Comparison of ENCODE assay signal across 12 mouse cellular contexts in the genomic region with DNA sequence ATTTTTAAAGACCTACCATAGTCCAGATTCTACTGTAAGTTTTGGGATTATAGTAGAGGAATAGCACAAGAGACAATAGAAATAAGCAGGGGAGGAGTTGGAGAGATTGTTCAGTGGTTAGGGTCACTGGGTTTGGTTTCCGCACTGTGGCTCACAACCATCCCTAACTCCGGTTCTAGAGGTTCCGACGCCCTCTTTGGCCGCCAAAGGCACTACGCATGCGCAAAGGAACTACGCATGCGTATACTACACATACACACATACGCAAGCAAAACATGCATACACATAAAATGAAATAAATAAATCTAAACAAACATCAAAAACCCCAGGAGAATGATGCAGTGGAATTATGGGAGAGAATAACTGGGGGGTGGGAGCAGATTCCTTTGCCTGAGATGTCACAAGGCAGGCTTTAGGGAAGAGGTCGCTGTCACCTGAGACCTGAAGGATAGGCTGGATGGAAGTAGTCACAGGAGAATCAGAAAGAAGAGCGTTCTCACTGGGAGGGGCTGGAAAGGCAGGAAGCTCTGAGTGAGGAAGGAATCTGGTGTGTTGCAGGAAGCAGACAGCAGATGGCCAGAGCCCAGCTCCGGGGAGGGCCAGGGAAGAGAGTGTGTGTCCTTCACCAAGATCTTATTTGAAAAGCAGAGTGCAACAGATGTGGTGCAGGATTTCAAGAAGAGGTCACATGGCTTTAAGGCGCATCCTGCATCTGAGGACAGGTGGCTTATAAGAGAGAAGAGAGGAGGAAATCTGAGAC. TPM values are rescaled to one million over a fixed set of nuclear protein-coding genes. Genes with fewer than 3 reads are reported as not detected.
DNase-seq lines count a peak whose midpoint lies in the region; ATAC-seq lines count a peak whose summit lies in the region.
"Had no signal": no experiment of that assay in that cellular context is flagged by ENCODE, and none has a peak within 500 bp of the region (broad histone marks: within the 10 kb centered on the region; RNA-seq: fewer than 3 reads in every experiment).

No protein-coding gene starts in this region.

- H3K9me3 ChIP-seq in kidney, embryonic 16.5 days (ENCODE audit: low read length) = no peaks in the 10 kb centered on the region
- H3K9me3 ChIP-seq in forebrain, embryonic 11.5 days (ENCODE audit: control insufficient read depth, low read length) = no peaks in the 10 kb centered on the region
- H3K9me3 ChIP-seq: hindbrain, embryonic 12.5 days had no signal

- H3K4me1 ChIP-seq in kidney, embryonic 16.5 days (ENCODE audit: insufficient read depth, low read length) = 0 out of 2 replicates have a peak, but pooled peaks cover 11% of the 10 kb centered on the region
- no peaks in the 10 kb centered on the region for H3K4me1 ChIP-seq in forebrain, embryonic 11.5 days (replicated peaks; ENCODE audit: control insufficient read depth, insufficient read depth, low read length)
- H3K4me1 ChIP-seq: hindbrain, embryonic 12.5 days had no signal

- H3K27ac ChIP-seq in kidney, embryonic 16.5 days (ENCODE audit: low read length) = peak overlapping the region; percentile 20; the same call in 1 of the 2 replicates
- H3K27ac ChIP-seq in forebrain, embryonic 11.5 days (ENCODE audit: low read depth, low read length) = no peak overlapping the region
- H3K27ac ChIP-seq: hindbrain, embryonic 12.5 days had no signal

- 77% methylated on average over 14 of the region's 14 CpGs for WGBS in kidney, embryonic 16.5 days
- WGBS in forebrain, embryonic 11.5 days = 88% methylated on average over 14 of the region's 14 CpGs

- ATAC-seq in kidney, embryonic 16.5 days (ENCODE audit: low FRiP score, low TSS enrichment) = peak; percentile 64
- ATAC-seq in forebrain, embryonic 11.5 days (replicated peaks; ENCODE audit: low FRiP score) = no peak

- no peaks in the 10 kb centered on the region for H3K27me3 ChIP-seq in kidney, embryonic 16.5 days (ENCODE audit: insufficient read depth, low read length)
- no peaks in the 10 kb centered on the region for H3K27me3 ChIP-seq in forebrain, embryonic 11.5 days (ENCODE audit: control insufficient read depth, insufficient read depth, low read length)
- H3K27me3 ChIP-seq: hindbrain, embryonic 12.5 days had no signal

- H3K4me2 ChIP-seq in kidney, embryonic 16.5 days (replicated peaks; ENCODE audit: low read depth, low read length) = no peak overlapping the region
- H3K4me2 ChIP-seq in forebrain, embryonic 11.5 days (ENCODE audit: low read depth, low read length, severe bottlenecking) = no peak overlapping the region
- H3K4me2 ChIP-seq: hindbrain, embryonic 12.5 days; midbrain, embryonic 11.5 days had no signal

- peaks cover 46% of the 10 kb centered on the region for H3K36me3 ChIP-seq in kidney, embryonic 16.5 days (ENCODE audit: insufficient read depth, low read length)
- H3K36me3 ChIP-seq in forebrain, embryonic 11.5 days (ENCODE audit: control insufficient read depth, insufficient read depth, low read length) = no peaks in the 10 kb centered on the region
- H3K36me3 ChIP-seq: hindbrain, embryonic 12.5 days had no signal

- no peak overlapping the region for H3K9ac ChIP-seq in kidney, embryonic 16.5 days (replicated peaks; ENCODE audit: low read length)
- H3K9ac ChIP-seq in forebrain, embryonic 11.5 days (ENCODE audit: low read length) = no peak overlapping the region
- H3K9ac ChIP-seq: hindbrain, embryonic 12.5 days had no signal

- H3K4me3 ChIP-seq in kidney, embryonic 16.5 days (ENCODE audit: low read length) = no peak overlapping the region
- no peak overlapping the region for H3K4me3 ChIP-seq in forebrain, embryonic 11.5 days (ENCODE audit: low read depth, low read length)
- H3K4me3 ChIP-seq: hindbrain, embryonic 12.5 days had no signal

- DNase-seq in cerebellum, postnatal 14 days = peak; percentile 45 to 61
- DNase-seq in cerebellum, adult 9-11 months = no peak
- no peak for DNase-seq in kidney, adult 9 months
- DNase-seq in ZHBTc4 (ENCODE audit: low read depth, low spot score) = peak; percentile 81
- peak; percentile 40 to 53 for DNase-seq in kidney, postnatal 36 days
- DNase-seq in forebrain, embryonic 11.5 days (ENCODE audit: low spot score) = no peak
- DNase-seq in layer of hippocampus, postnatal 36 days = no peak
- DNase-seq: gastrocnemius, postnatal 25 days; liver had no signal

RNA-seq across cellular contexts. Expression of gene Mpzl1, which starts 19.0 kb away (rescaled TPM):
- 221 and 236 TPM in 2 replicates for polyA plus RNA-seq in kidney, embryonic 16.5 days (2015; fragmentation: Nextera tagmentation; extraction: Ambion mirVana)
- polyA plus RNA-seq in forebrain, embryonic 11.5 days (2014; fragmentation: Nextera tagmentation; extraction: Ambion mirVana) = 128 and 141 TPM in 2 replicates
- total RNA-seq in layer of hippocampus, postnatal 36 days (2021) = 10 to 100 TPM; 35.7 to 39.6 TPM

RNA-seq across cellular contexts. Expression of gene Rcsd1, which starts 56.3 kb away (rescaled TPM):
- polyA plus RNA-seq in kidney, embryonic 16.5 days (2015; fragmentation: Nextera tagmentation; extraction: Ambion mirVana) = 54.9 and 61.4 TPM in 2 replicates
- 6.4 and 7.2 TPM in 2 replicates for polyA plus RNA-seq in forebrain, embryonic 11.5 days (2014; fragmentation: Nextera tagmentation; extraction: Ambion mirVana)
- total RNA-seq in layer of hippocampus, postnatal 36 days (2021) = 1 to 10 TPM; 3.7 to 4.8 TPM

Comparison
In these comparisons a context has a peak if more than half of its experiments do, and no peak if none do; other contexts are left out.
1. DNase-seq: peak in cerebellum, postnatal 14 days (2 of 2), ZHBTc4 (single experiment) and kidney, postnatal 36 days (2 of 2); none in cerebellum, adult 9-11 months (single experiment), kidney, adult 9 months (single experiment), forebrain, embryonic 11.5 days (single experiment) and layer of hippocampus, postnatal 36 days (0 of 2).